Mouse (Mus musculus) brain, embryonic 14.5 days (tissue): ENCODE measurements around the gene Spdya.

Experiments
- CTCF ChIP-seq: fragments of 200-500 bp; IDR thresholded peaks from 2 replicates; pipeline ENCODE4 v1.5.1; 2012; ENCODE audit warnings: inconsistent platforms, mild to moderate bottlenecking, moderate library complexity, borderline replicate concordance; ENCODE audit not compliant: insufficient read depth, insufficient read length; ENCODE audit errors: extremely low read depth
- POLR2A ChIP-seq: fragments of 200-500 bp; IDR thresholded peaks from 2 replicates; pipeline ENCODE4 v1.6.1; 2012; ENCODE audit warnings: mild to moderate bottlenecking, inconsistent platforms, borderline replicate concordance; ENCODE audit not compliant: poor library complexity, insufficient read depth, insufficient read length, severe bottlenecking; ENCODE audit errors: extremely low read depth

- TF ChIP-seq POLR2A, result no peak
- TF ChIP-seq CTCF, result no peak
Observed at GRCm38 (mm10) chr17:71561631-71562030, 9.8 kb downstream of the Spdya start.
